Mouse (Mus musculus): Measurements from ENCODE around the gene Ctr9. TPM values are rescaled to one million over a fixed set of nuclear protein-coding genes. Genes with fewer than 3 reads are reported as not detected.

Ctr9 gene
- total RNA-seq, 1 experiment from 2014 or later = 84.5 TPM

DNA sequence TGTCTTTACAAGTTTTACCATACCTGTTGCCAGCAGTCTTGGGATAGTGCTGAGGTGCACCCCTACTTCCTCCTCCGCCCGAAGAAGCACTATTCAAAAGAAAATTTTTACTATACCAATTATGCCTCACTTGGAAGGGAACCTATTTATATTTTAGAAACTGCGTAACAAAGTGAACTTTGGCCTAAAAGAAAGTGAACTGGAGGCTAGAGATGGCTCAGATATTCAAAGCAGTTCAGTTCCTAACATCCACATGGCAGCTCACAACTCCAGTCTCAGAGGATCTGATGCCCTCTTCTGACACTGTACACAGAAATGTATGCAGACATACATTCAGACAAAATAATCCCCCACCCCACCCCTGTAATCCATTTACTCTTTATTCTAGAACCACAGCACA lies 52.1 kb downstream of the Ctr9 start:
- no peak for ATAC-seq (replicated peaks in 1 of 2; ENCODE audit: insufficient read depth in 1 of 2, low FRiP score in 2 of 2, low TSS enrichment in 1 of 2, low read depth in 1 of 2, poor library complexity in 2 of 2, severe bottlenecking in 2 of 2)

DNA sequence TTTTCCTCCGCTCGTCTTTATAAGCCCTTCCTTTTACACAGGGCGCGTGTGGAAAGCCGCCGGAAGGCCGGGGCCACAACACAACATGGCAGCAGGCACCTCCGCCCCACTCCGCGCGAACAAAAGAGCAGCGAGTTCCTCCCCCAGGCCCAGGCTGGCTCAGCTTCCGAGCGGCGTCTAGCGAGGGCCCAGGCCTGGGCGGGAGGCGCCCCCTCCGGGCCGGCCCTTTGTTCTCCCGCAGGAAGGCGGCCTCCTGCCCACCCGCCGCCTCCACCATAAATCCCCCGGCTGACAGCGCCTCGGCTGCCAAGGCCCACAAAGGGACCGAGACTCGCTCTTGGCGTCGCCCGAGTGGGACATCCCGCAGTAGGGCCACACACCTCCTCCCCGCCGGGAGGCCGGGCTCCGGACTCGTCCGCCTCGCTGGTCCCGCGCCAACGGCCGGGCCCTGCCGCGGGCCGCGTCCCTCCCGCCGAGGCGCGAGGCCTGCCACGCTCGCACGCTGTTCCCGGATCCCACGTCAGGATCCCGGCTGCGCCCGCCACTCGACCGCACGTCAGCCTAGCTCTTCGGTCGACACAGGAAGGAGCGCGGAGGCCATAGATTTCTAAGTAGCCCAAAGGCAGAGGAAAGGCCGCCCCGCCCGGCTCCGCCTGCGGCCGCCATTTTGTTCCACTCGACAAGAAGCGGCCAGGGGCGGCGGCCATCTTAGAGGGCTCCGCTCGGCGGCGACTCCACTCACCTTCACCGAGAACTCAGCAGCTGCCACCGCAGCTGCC lies 53.5 kb downstream of the Ctr9 start:
- ATAC-seq (replicated peaks in 1 of 2; ENCODE audit: insufficient read depth in 1 of 2, low FRiP score in 2 of 2, low TSS enrichment in 1 of 2, low read depth in 1 of 2, poor library complexity in 2 of 2, severe bottlenecking in 2 of 2) = peak; percentile 48 to 66

DNA sequence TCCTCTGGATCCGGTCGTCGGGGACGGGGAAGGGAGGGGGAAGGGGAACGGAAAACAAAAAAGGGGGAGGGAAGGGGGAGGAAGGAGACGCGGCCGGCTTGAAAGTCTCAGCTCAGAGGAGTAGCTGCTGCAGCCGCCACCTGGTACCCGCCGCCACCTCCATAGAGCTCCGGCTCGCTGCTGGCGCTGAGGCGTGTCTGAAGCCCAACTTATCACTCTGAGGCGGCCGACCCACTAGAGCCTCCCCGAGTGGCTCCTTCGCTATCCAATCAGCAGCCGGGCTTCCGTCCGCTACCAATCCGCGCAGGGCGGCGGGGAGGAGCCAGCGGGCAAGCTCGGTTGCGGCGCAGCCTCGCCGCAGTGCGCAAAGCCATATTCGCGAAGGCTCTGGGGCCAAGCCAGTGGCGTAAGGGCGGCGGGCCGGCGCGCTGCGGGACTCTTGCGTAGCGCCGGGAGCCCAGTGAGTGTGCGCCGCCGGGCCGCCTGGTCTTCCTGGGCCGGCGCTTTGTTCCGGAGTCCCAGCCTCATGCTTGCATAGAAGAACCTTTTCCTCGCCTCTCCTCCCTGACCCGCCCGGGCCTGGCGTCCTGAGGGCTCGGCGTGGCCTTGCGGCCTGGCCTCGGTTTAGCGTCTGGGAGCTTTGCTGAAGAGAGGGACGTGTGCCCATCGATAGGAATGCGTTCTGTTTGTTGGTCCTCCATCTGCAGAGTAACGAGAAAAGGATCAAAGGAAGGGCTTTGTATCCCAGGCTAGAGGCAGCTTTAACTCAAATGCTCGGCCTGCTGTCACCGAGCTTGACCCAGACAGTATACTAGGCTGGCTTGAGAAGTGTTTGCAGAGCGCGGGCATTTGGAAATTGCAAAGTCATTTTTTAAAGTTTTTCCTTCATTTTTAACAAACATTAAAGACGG lies 54.3 kb downstream of the Ctr9 start, which contains the start of gene Eif4g2:
Gene Eif4g2, minus strand, starts transcription at position 209 of the 911 bp plus-strand sequence.
- ATAC-seq (replicated peaks in 1 of 2; ENCODE audit: insufficient read depth in 1 of 2, low FRiP score in 2 of 2, low TSS enrichment in 1 of 2, low read depth in 1 of 2, poor library complexity in 2 of 2, severe bottlenecking in 2 of 2) = peak; percentile 93 to 95

DNA sequence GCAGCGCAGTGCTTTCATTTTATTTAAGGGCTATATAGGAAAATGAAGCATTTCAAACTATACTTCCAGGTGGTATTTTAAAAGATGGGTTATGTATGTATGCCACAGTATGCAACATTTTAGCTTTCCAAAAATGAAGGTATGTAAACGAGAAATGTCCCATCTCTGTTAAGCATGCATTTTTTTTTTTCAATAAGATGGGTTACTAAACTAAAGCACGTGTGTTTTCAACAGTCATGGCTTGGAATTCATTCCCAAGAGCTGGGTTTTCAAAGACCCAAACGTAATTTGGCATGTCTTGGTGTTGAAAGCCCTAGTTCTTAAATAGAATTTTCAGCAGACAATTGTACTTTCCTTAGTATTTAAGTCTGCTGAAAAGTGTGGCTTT lies 55.0 kb downstream of the Ctr9 start:
- ATAC-seq (replicated peaks in 1 of 2; ENCODE audit: insufficient read depth in 1 of 2, low FRiP score in 2 of 2, low TSS enrichment in 1 of 2, low read depth in 1 of 2, poor library complexity in 2 of 2, severe bottlenecking in 2 of 2) = no peak

DNA sequence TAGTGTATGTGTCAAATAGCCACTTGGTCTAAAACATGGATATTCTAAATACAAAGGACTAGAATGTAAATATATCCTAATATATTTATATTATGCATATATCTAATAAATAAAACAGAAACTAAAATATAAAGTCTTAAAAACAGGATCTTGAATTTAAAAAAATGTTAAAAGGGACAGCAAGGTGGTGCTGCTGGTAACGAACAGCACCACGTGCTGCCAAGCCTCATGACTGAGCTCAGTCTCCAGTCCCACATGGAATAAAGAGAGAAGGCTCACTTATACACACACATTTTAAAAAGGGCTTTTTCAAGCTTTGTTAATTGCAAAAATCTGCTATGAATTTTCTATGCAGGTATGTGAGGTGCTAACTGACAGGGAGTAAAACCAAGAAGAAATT lies 55.7 kb downstream of the Ctr9 start:
- ATAC-seq (replicated peaks in 1 of 2; ENCODE audit: insufficient read depth in 1 of 2, low FRiP score in 2 of 2, low TSS enrichment in 1 of 2, low read depth in 1 of 2, poor library complexity in 2 of 2, severe bottlenecking in 2 of 2) = no peak

DNA sequence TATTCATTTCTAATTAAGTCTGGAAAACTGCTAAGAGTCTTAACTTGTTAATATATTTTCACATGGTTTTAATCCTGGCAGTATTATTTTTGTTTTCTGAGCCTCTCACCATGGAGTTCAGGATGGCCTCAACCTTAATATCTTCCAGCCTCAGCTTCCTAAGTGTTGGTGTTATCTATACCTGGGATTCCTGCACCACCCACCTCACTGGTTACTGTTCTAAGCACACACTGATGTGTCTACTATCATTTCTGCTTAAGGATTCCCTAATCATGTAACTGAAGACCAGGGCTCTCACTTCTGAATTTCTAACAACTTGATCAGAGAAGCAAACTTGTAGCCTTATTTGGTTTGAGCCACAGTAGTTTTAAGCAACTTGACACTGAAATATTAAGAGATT lies 56.4 kb downstream of the Ctr9 start:
- no peak for ATAC-seq (replicated peaks in 1 of 2; ENCODE audit: insufficient read depth in 1 of 2, low FRiP score in 2 of 2, low TSS enrichment in 1 of 2, low read depth in 1 of 2, poor library complexity in 2 of 2, severe bottlenecking in 2 of 2)

DNA sequence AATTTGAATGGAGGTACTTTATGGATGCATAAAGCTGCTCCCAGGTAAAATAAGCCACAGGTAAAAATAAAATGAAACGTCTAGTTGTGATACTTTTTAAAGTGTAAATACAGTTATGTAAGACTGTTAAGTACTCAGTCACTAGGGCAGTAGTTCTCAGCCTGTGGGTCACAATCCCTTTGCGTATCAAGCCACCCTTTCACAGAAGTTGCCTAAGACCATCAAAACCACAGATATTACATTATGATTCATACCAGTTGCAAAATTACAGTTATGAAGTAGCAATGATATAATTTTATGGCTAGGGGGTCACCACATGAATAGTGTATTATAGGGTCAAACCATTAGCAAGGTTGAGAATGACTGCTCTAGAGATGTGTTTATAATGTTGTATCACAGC lies 66.4 kb downstream of the Ctr9 start:
- no peak; a peak in 1 of 4 replicates for ATAC-seq (replicated peaks in 1 of 2; ENCODE audit: insufficient read depth in 1 of 2, low FRiP score in 2 of 2, low TSS enrichment in 1 of 2, low read depth in 1 of 2, poor library complexity in 2 of 2, severe bottlenecking in 2 of 2)

DNA sequence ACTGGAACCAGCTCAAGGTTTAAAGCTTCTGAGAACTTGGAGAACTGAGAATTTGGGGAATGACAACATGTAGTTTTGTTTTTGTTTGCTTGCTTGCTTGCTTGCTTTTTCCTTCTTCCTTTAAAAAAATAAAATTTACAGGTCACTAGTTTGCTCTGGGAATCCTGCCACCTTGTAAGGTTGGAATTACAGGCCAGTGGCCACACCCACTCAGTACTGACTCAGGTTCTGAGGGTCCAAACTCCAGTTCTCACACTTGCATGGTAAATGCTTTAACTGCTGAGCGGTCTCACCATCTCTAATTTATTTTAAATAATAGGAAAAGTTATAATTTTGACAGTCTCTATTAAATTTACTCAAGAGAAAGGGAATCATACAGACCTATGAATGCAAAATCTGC lies 69.4 kb downstream of the Ctr9 start:
- no peak for ATAC-seq (replicated peaks in 1 of 2; ENCODE audit: insufficient read depth in 1 of 2, low FRiP score in 2 of 2, low TSS enrichment in 1 of 2, low read depth in 1 of 2, poor library complexity in 2 of 2, severe bottlenecking in 2 of 2)

Other genes starting within 250 kb of the Ctr9 start
- gene Rnf141, start 184.5 kb upstream of the Ctr9 start, total RNA-seq (2017) = 66.5 and 76.7 TPM in 2 replicates
- 0.31 TPM in 1 of 2 replicates, not detected in the other for gene Lyve1, start 165.7 kb upstream of the Ctr9 start, total RNA-seq (2017)
- 1.5 and 2.3 TPM in 2 replicates for gene Mrvi1, start 46.5 kb upstream of the Ctr9 start, total RNA-seq (2017)
- 972 and 1,008 TPM in 2 replicates for gene Eif4g2, start 54.1 kb downstream of the Ctr9 start, total RNA-seq (2017)